Mouse (Mus musculus): ENCODE data around the gene Sept9. TPM values are rescaled to one million over a fixed set of nuclear protein-coding genes. Genes with fewer than 3 reads are reported as not detected.

Gene Sept9
- polyA plus RNA-seq, 1 experiment from 2014 or later: 50.6 TPM

- no peaks in the 10 kb centered on the region for H3K36me3 ChIP-seq
- no peaks in the 10 kb centered on the region for H3K9me3 ChIP-seq (replicated peaks)
- H3K9ac ChIP-seq: 0 out of 2 replicates have a peak overlapping the region, but pooled peaks have one; percentile 26
- H3K4me1 ChIP-seq (replicated peaks): peaks cover 66% of the 10 kb centered on the region
- no peaks in the 10 kb centered on the region for H3K27me3 ChIP-seq
- 50% methylated on average over 4 of the region's 4 CpGs for WGBS
- no peak overlapping the region for H3K4me3 ChIP-seq
- no peak for ATAC-seq (replicated peaks; ENCODE audit: insufficient number of reproducible peaks, insufficient read depth, low FRiP score, low read depth)
- peak overlapping the region; percentile 33; the same call in 1 of the 2 replicates for H3K4me2 ChIP-seq
- H3K27ac ChIP-seq: peak overlapping the region; percentile 30; the same call in 1 of the 2 replicates
Observed at GRCm38 (mm10) chr11:117326140-117326725, 126.8 kb downstream of the Sept9 start.

- peak overlapping the region; percentile 30 for H3K27ac ChIP-seq
Observed at GRCm38 (mm10) chr11:117326867-117327600, 127.6 kb downstream of the Sept9 start.

GRCm38 (mm10) chr11:117327633-117328032, 128.2 kb downstream of the Sept9 start:
- no peak overlapping the region for H3K9ac ChIP-seq
- WGBS: 72% methylated on average over 5 of the region's 5 CpGs
- ATAC-seq (replicated peaks; ENCODE audit: insufficient number of reproducible peaks, insufficient read depth, low FRiP score, low read depth): no peak
- peaks cover 74% of the 10 kb centered on the region for H3K4me1 ChIP-seq (replicated peaks)
- peak overlapping the region; percentile 33; the same call in 1 of the 2 replicates for H3K4me2 ChIP-seq
- no peak overlapping the region for H3K4me3 ChIP-seq
- H3K9me3 ChIP-seq (replicated peaks): no peaks in the 10 kb centered on the region
- H3K27ac ChIP-seq: peak overlapping the region; percentile 21; the same call in 1 of the 2 replicates
- no peaks in the 10 kb centered on the region for H3K27me3 ChIP-seq
- no peaks in the 10 kb centered on the region for H3K36me3 ChIP-seq

More at GRCm38 (mm10) chr11:117326867-117327600, 127.6 kb downstream of the Sept9 start:
- H3K9ac ChIP-seq: no peak overlapping the region
- peaks cover 74% of the 10 kb centered on the region for H3K4me1 ChIP-seq (replicated peaks)
- peak overlapping the region; percentile 33; the same call in 1 of the 2 replicates for H3K4me2 ChIP-seq
- H3K9me3 ChIP-seq (replicated peaks): no peaks in the 10 kb centered on the region
- ATAC-seq (replicated peaks; ENCODE audit: insufficient number of reproducible peaks, insufficient read depth, low FRiP score, low read depth): no peak
- WGBS: 53% methylated on average over 16 of the region's 16 CpGs
- H3K4me3 ChIP-seq: no peak overlapping the region; the same call in 1 of the 2 replicates
- no peaks in the 10 kb centered on the region for H3K36me3 ChIP-seq
- no peaks in the 10 kb centered on the region for H3K27me3 ChIP-seq

DNA sequence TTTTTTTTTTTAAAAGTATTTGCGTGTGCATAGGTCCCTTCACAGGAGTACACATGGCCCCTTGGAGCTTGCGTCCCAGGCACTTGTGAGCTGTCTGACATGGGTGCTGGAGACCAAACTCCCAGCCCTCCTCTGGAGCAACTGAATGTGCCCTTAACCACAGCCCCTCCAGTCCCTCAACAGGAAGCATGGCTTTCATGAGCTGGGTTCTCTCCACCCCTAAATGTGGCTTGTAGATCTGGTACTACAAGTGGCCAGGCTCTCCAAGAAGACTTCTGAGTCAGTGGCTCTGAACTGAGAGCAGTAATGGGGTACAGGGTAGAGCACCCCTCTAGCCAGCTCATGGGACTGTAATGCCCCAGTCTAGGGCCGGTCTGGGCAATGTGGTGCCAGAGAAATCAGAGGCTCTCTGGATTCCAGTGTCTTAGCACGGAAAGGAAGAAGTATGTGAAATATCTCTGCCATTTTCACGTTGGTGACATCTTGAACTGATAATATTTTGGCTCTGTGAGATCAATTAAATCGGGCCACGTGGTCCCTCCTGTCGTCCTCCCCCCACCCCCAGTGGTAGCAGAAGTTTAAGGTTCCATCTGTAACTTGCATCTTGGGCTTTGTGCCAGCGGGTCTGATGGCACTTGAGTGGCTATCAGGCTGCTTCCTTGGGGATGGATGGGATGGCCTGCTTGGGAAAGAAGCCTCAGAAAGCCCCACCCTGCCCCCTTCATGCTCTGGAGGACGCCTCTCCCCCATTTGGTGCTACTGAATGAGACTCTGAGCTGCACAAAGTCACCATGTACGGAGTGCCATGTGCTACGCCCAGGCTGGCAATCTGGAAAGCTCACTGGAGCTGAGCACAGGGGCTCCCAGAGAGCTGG, 130.9 kb downstream of the Sept9 start:
- WGBS: 57% methylated on average over 12 of the region's 12 CpGs
- Histone ChIP-seq H3K4me3 (no peak overlapping the region), H3K4me1 (replicated peaks) (peaks cover 76% of the 10 kb centered on the region), H3K27me3 (no peaks in the 10 kb centered on the region), H3K9ac (no peak overlapping the region), H3K4me2 (0 out of 2 replicates have a peak overlapping the region, but pooled peaks have one; percentile 94), H3K27ac (peak overlapping the region; percentile 79), H3K36me3 (no peaks in the 10 kb centered on the region), H3K9me3 (replicated peaks) (no peaks in the 10 kb centered on the region)
- ATAC-seq (replicated peaks; ENCODE audit: insufficient number of reproducible peaks, insufficient read depth, low FRiP score, low read depth): no peak

DNA sequence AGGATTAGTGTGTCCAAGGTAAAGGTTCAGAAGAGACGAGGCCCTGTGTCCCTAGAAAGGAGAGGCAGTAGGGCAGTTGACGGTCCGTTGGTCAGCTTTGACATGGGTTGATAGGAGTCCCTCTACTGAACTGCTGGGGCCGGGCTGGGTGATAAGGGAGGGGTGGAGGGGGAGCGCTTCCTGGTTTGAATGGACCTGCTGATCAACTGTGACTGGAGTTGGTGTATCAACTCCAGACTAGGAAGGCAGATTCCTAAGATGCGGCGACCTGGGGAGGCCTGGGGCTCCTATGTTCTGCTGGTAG, 131.4 kb downstream of the Sept9 start:
- H3K27me3 ChIP-seq: no peaks in the 10 kb centered on the region
- peaks cover 76% of the 10 kb centered on the region for H3K4me1 ChIP-seq (replicated peaks)
- H3K27ac ChIP-seq: peak overlapping the region; percentile 79
- WGBS: 29% methylated on average over 7 of the region's 7 CpGs
- H3K9me3 ChIP-seq (replicated peaks): no peaks in the 10 kb centered on the region
- no peak for ATAC-seq (replicated peaks; ENCODE audit: insufficient number of reproducible peaks, insufficient read depth, low FRiP score, low read depth)
- H3K4me3 ChIP-seq: no peak overlapping the region
- H3K9ac ChIP-seq: no peak overlapping the region
- H3K36me3 ChIP-seq: no peaks in the 10 kb centered on the region
- H3K4me2 ChIP-seq: peak overlapping the region; percentile 94

DNA sequence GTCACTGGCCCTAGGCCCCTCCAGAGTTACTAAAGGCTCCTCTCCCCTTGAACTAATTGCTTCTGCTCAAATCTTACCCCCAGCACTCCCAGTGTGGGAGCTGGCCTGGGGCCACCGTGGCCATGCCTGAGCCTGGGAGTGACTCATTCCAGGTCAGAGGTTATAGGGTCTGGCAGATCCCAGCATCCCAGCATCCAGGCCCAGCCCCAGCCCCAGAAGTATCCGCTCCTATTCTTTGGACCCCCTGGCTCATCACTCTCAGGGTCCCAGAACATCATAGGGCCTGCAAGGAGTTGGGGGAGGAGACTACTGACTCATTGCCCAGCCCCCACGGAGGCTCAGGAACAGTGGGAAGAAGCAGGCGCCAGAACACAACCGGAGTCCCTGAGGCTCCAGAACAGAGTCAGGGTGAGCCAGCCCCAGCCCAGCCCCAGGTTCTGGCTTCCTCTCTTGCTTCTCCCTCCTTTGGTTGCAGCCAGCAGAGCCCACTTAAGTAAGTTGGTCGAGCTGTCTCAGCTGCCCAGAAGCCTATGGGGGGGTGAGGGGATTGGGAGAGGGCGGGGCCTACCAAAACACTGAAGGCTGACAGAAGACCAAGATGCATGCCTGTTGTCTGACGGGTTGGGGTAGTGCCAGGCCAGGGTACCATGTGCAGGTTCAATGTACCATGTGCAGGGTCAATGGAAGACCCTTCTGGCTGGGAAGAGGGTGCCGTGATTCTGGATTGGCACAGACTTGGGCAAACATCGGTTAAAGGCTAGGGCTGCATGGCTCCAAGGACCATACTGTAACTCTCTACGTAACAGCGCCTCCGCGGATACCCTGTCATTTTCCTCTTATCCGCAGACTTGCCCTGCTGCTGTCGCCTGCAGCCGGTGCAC, 132.1 kb downstream of the Sept9 start:
- Histone ChIP-seq H3K9ac (peak overlapping the region; percentile 69), H3K4me2 (peak overlapping the region; percentile 94), H3K4me1 (replicated peaks) (peaks cover 76% of the 10 kb centered on the region), H3K9me3 (replicated peaks) (no peaks in the 10 kb centered on the region), H3K27me3 (no peaks in the 10 kb centered on the region), H3K27ac (peak overlapping the region; percentile 79), H3K4me3 (peak overlapping the region; percentile 59), H3K36me3 (no peaks in the 10 kb centered on the region)
- WGBS: 10% methylated on average over 17 of the region's 17 CpGs
- ATAC-seq (replicated peaks; ENCODE audit: insufficient number of reproducible peaks, insufficient read depth, low FRiP score, low read depth): peak; percentile 3; the same call in 1 of the 2 replicates

- ATAC-seq (replicated peaks; ENCODE audit: insufficient number of reproducible peaks, insufficient read depth, low FRiP score, low read depth): peak; percentile 78
- WGBS: under 1% methylated on average over 37 of the region's 37 CpGs
- Histone ChIP-seq H3K4me3 (peak overlapping the region; percentile 59), H3K9me3 (replicated peaks) (no peaks in the 10 kb centered on the region), H3K4me2 (peak overlapping the region; percentile 94), H3K27me3 (no peaks in the 10 kb centered on the region), H3K4me1 (replicated peaks) (peaks cover 70% of the 10 kb centered on the region), H3K36me3 (no peaks in the 10 kb centered on the region), H3K9ac (peak overlapping the region; percentile 69), H3K27ac (peak overlapping the region; percentile 79)
Observed at GRCm38 (mm10) chr11:117332242-117333149, 133.0 kb downstream of the Sept9 start.

DNA sequence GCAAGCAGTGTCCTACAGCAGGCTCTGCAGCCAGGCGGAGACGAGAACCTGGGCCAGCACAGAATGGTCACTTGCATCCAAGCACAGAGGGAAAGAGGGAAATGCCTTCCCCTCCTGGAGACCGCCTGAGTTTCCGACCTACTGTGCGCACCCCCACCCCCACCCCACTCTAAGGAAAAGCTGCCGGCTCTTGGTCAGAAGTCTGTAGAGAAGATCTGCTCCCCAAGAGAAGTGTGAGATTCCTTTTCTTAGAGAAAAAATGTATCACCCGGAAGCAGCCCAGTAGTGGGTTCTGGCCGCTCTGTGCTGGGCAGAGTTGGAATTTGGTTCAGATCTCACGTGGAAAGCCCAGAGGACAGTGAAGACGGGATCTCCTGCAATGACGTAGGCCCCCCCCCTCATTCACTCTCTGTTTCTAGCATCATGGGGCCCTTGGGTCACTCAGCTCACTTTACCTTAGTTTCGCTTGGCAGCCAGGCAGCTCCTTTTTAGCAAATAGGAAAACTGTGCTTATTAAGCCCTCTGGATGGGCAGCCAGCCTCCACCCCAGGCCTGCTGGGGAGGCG, 133.8 kb downstream of the Sept9 start:
- no peaks in the 10 kb centered on the region for H3K27me3 ChIP-seq
- H3K4me2 ChIP-seq: peak overlapping the region; percentile 94
- peak overlapping the region; percentile 69 for H3K9ac ChIP-seq
- H3K9me3 ChIP-seq (replicated peaks): no peaks in the 10 kb centered on the region
- 39% methylated on average over 13 of the region's 13 CpGs for WGBS
- no peak for ATAC-seq (replicated peaks; ENCODE audit: insufficient number of reproducible peaks, insufficient read depth, low FRiP score, low read depth)
- no peaks in the 10 kb centered on the region for H3K36me3 ChIP-seq
- peak overlapping the region; percentile 59 for H3K4me3 ChIP-seq
- peaks cover 78% of the 10 kb centered on the region for H3K4me1 ChIP-seq (replicated peaks)
- H3K27ac ChIP-seq: peak overlapping the region; percentile 79

GRCm38 (mm10) chr11:117334101-117334500, 134.6 kb downstream of the Sept9 start:
- H3K4me1 ChIP-seq (replicated peaks): peaks cover 82% of the 10 kb centered on the region
- ATAC-seq (replicated peaks; ENCODE audit: insufficient number of reproducible peaks, insufficient read depth, low FRiP score, low read depth): no peak

More at GRCm38 (mm10) chr11:117334101-117334500, 134.6 kb downstream of the Sept9 start:
- peak overlapping the region; percentile 79 for H3K27ac ChIP-seq
- H3K4me3 ChIP-seq: peak overlapping the region; percentile 59; the same call in 1 of the 2 replicates
- H3K9me3 ChIP-seq (replicated peaks): no peaks in the 10 kb centered on the region
- H3K36me3 ChIP-seq: no peaks in the 10 kb centered on the region
- H3K27me3 ChIP-seq: no peaks in the 10 kb centered on the region
- peak overlapping the region; percentile 94 for H3K4me2 ChIP-seq
- WGBS: 39% methylated on average over 6 of the region's 6 CpGs
- no peak overlapping the region for H3K9ac ChIP-seq
